Mouse (Mus musculus) CH12.LX (cell line): ENCODE measurements around the gene Zfp60.

ENCODE experiments used
- CHD1 ChIP-seq: IDR thresholded peaks from 2 replicates; pipeline ENCODE4 v1.6.1; 2012; ENCODE audit warnings: low read depth, low read length, improper control_type of control experiment, inconsistent platforms
- CHD2 ChIP-seq: IDR thresholded peaks from 2 replicates; pipeline ENCODE4 v1.6.1; 2011; ENCODE audit warnings: low read length, improper control_type of control experiment
- CTCF ChIP-seq, 2 experiments: IDR thresholded peaks in 1 of 2; conservative IDR thresholded peaks in 1 of 2; 2 replicates each; pipeline ENCODE4 v1.5.1; 2011 to 2012; ENCODE audit warnings: low read depth in 2 of 2, low read length in 2 of 2, improper control_type of control experiment in 1 of 2, inconsistent platforms in 1 of 2, mild to moderate bottlenecking in 1 of 2, moderate library complexity in 1 of 2
- HCFC1 ChIP-seq: IDR thresholded peaks from 2 replicates; pipeline ENCODE4 v1.6.1; 2012; ENCODE audit warnings: low read depth, mild to moderate bottlenecking, inconsistent platforms, low read length, improper control_type of control experiment
- IRF4 ChIP-seq: IDR thresholded peaks from 2 replicates; pipeline ENCODE4 v1.6.1; 2014; ENCODE audit warnings: low read depth, mild to moderate bottlenecking, inconsistent platforms, low read length, improper control_type of control experiment
- MAX ChIP-seq: IDR thresholded peaks from 2 replicates; pipeline ENCODE4 v1.6.1; 2011; ENCODE audit warnings: low read length, improper control_type of control experiment
- MEF2A ChIP-seq: IDR thresholded peaks from 2 replicates; pipeline ENCODE4 v1.6.1; 2014; ENCODE audit warnings: low read depth, mild to moderate bottlenecking, inconsistent platforms, low read length, improper control_type of control experiment, borderline replicate concordance
- POLR2A ChIP-seq: IDR thresholded peaks from 2 replicates; pipeline ENCODE4 v1.6.1; 2011; ENCODE audit warnings: low read depth, mild to moderate bottlenecking, improper control_type of control experiment, low read length
- POLR2AphosphoS2 ChIP-seq: IDR thresholded peaks from 2 replicates; pipeline ENCODE4 v1.6.1; 2011; ENCODE audit warnings: low read depth, low read length, improper control_type of control experiment
- SIN3A ChIP-seq: IDR thresholded peaks from 2 replicates; pipeline ENCODE4 v1.6.1; 2012; ENCODE audit warnings: low read length, improper control_type of control experiment, inconsistent platforms
- TBP ChIP-seq: conservative IDR thresholded peaks from 2 replicates; pipeline ENCODE4 v1.6.1; 2011; ENCODE audit warnings: low read depth, low read length, improper control_type of control experiment
- TCF12 ChIP-seq: IDR thresholded peaks from 2 replicates; pipeline ENCODE4 v1.6.1; 2014; ENCODE audit warnings: low read depth, mild to moderate bottlenecking, inconsistent platforms, low read length, improper control_type of control experiment
- USF1 ChIP-seq: IDR thresholded peaks from 2 replicates; pipeline ENCODE4 v1.6.1; 2014; ENCODE audit warnings: low read depth, mild to moderate bottlenecking, inconsistent platforms, low read length, improper control_type of control experiment
- ZC3H11A ChIP-seq: IDR thresholded peaks from 2 replicates; pipeline ENCODE4 v1.6.1; 2012; ENCODE audit warnings: low read depth, mild to moderate bottlenecking, inconsistent platforms, low read length, improper control_type of control experiment

GRCm38 (mm10) chr7:27789306-27789705 is 58.1 kb downstream of the Zfp60 start:
- no peak for TF ChIP-seq SIN3A
- TF ChIP-seq HCFC1 = no peak
- TF ChIP-seq CTCF (conservative IDR thresholded peaks at IDR 0.05 in 1 of 2, IDR thresholded peaks at IDR 0.05 in 1 of 2; ENCODE audit: low read depth in 2 of 2, low read length in 2 of 2) = no peak
- TF ChIP-seq TCF12 = no peak
- TF ChIP-seq MEF2A = no peak
- no peak for TF ChIP-seq ZC3H11A
- TF ChIP-seq MAX = no peak
- no peak for TF ChIP-seq TBP
- no peak for TF ChIP-seq IRF4
- TF ChIP-seq CHD2 = no peak
- TF ChIP-seq POLR2A = no peak
- no peak for TF ChIP-seq CHD1
- no peak for TF ChIP-seq USF1
- no peak for TF ChIP-seq POLR2AphosphoS2
